Mouse (Mus musculus): ENCODE data around the gene Kank3. TPM values are rescaled to one million over a fixed set of nuclear protein-coding genes. Genes with fewer than 3 reads are reported as not detected.

Gene Kank3
- polyA plus RNA-seq, 1 experiment: 146 TPM

GRCm38 (mm10) chr17:33826850-33827249 lies 16.5 kb downstream of the Kank3 start:
- H3K27ac ChIP-seq (ENCODE audit: control insufficient read depth, insufficient read depth, low read depth, low read length): no peak overlapping the region
- H3K4me3 ChIP-seq (ENCODE audit: control insufficient read depth, low read depth, low read length): no peak overlapping the region
- no peaks in the 10 kb centered on the region for H3K27me3 ChIP-seq (ENCODE audit: control insufficient read depth, insufficient read depth, low read length)
- H3K4me1 ChIP-seq (ENCODE audit: control insufficient read depth, insufficient read depth, low read length): peaks cover 2% of the 10 kb centered on the region; the same call in 1 of the 2 replicates
- TF ChIP-seq CTCF (IDR thresholded peaks at IDR 0.05; ENCODE audit: control insufficient read depth, insufficient read depth, insufficient replicate concordance, low read depth, low read length): peak; percentile 28; the same call in 1 of the 2 replicates
- no peak for TF ChIP-seq POLR2A (IDR thresholded peaks at IDR 0.05; ENCODE audit: control insufficient read depth, low read depth, low read length)
- peaks cover 4% of the 10 kb centered on the region for H3K36me3 ChIP-seq (ENCODE audit: control insufficient read depth, insufficient read depth, low read length)

GRCm38 (mm10) chr17:33828892-33829291 lies 18.6 kb downstream of the Kank3 start:
- Histone ChIP-seq H3K4me1 (ENCODE audit: control insufficient read depth, insufficient read depth, low read length) (peaks cover 2% of the 10 kb centered on the region; the same call in 1 of the 2 replicates), H3K4me3 (ENCODE audit: control insufficient read depth, low read depth, low read length) (no peak overlapping the region), H3K27ac (ENCODE audit: control insufficient read depth, insufficient read depth, low read depth, low read length) (no peak overlapping the region), H3K27me3 (ENCODE audit: control insufficient read depth, insufficient read depth, low read length) (no peaks in the 10 kb centered on the region), H3K36me3 (ENCODE audit: control insufficient read depth, insufficient read depth, low read length) (peaks cover 4% of the 10 kb centered on the region)
- TF ChIP-seq CTCF (IDR thresholded peaks at IDR 0.05; ENCODE audit: control insufficient read depth, insufficient read depth, insufficient replicate concordance, low read depth, low read length) (no peak), POLR2A (IDR thresholded peaks at IDR 0.05; ENCODE audit: control insufficient read depth, low read depth, low read length) (no peak)

GRCm38 (mm10) chr17:33829561-33829960 lies 19.2 kb downstream of the Kank3 start:
- Histone ChIP-seq H3K27ac (ENCODE audit: control insufficient read depth, insufficient read depth, low read depth, low read length) (no peak overlapping the region), H3K36me3 (ENCODE audit: control insufficient read depth, insufficient read depth, low read length) (peaks cover 4% of the 10 kb centered on the region), H3K27me3 (ENCODE audit: control insufficient read depth, insufficient read depth, low read length) (no peaks in the 10 kb centered on the region), H3K4me3 (ENCODE audit: control insufficient read depth, low read depth, low read length) (no peak overlapping the region), H3K4me1 (ENCODE audit: control insufficient read depth, insufficient read depth, low read length) (peaks cover 2% of the 10 kb centered on the region; the same call in 1 of the 2 replicates)
- TF ChIP-seq CTCF (IDR thresholded peaks at IDR 0.05; ENCODE audit: control insufficient read depth, insufficient read depth, insufficient replicate concordance, low read depth, low read length): no peak
- no peak for TF ChIP-seq POLR2A (IDR thresholded peaks at IDR 0.05; ENCODE audit: control insufficient read depth, low read depth, low read length)

GRCm38 (mm10) chr17:33842966-33843795 lies 32.9 kb downstream of the Kank3 start, which contains the start of gene Cd320:
Gene Cd320 (plus strand): TSS chr17:33843091.
- Histone ChIP-seq H3K27ac (ENCODE audit: control insufficient read depth, insufficient read depth, low read depth, low read length) (peak within 1 kb of the TSS; percentile 97), H3K36me3 (ENCODE audit: control insufficient read depth, insufficient read depth, low read length) (peaks cover 2% of the 10 kb centered on the region), H3K27me3 (ENCODE audit: control insufficient read depth, insufficient read depth, low read length) (no peaks in the 10 kb centered on the region), H3K4me3 (ENCODE audit: control insufficient read depth, low read depth, low read length) (peak within 1 kb of the TSS; percentile 97), H3K4me1 (ENCODE audit: control insufficient read depth, insufficient read depth, low read length) (no peaks in the 10 kb centered on the region)
- no peak for TF ChIP-seq CTCF (IDR thresholded peaks at IDR 0.05; ENCODE audit: control insufficient read depth, insufficient read depth, insufficient replicate concordance, low read depth, low read length)
- TF ChIP-seq POLR2A (IDR thresholded peaks at IDR 0.05; ENCODE audit: control insufficient read depth, low read depth, low read length): peak; percentile 97

- Histone ChIP-seq H3K4me1 (ENCODE audit: control insufficient read depth, insufficient read depth, low read length) (no peaks in the 10 kb centered on the region), H3K4me3 (ENCODE audit: control insufficient read depth, low read depth, low read length) (peak overlapping the region; percentile 75), H3K36me3 (ENCODE audit: control insufficient read depth, insufficient read depth, low read length) (peaks cover 2% of the 10 kb centered on the region), H3K27me3 (ENCODE audit: control insufficient read depth, insufficient read depth, low read length) (no peaks in the 10 kb centered on the region), H3K27ac (ENCODE audit: control insufficient read depth, insufficient read depth, low read depth, low read length) (peak overlapping the region; percentile 25)
- no peak for TF ChIP-seq POLR2A (IDR thresholded peaks at IDR 0.05; ENCODE audit: control insufficient read depth, low read depth, low read length)
- TF ChIP-seq CTCF (IDR thresholded peaks at IDR 0.05; ENCODE audit: control insufficient read depth, insufficient read depth, insufficient replicate concordance, low read depth, low read length): no peak
Measured at GRCm38 (mm10) chr17:33844196-33844595, 33.9 kb downstream of the Kank3 start.

GRCm38 (mm10) chr17:33848139-33848538 lies 37.8 kb downstream of the Kank3 start:
- Histone ChIP-seq H3K27me3 (ENCODE audit: control insufficient read depth, insufficient read depth, low read length) (no peaks in the 10 kb centered on the region), H3K4me3 (ENCODE audit: control insufficient read depth, low read depth, low read length) (no peak overlapping the region), H3K36me3 (ENCODE audit: control insufficient read depth, insufficient read depth, low read length) (peaks cover 2% of the 10 kb centered on the region), H3K27ac (ENCODE audit: control insufficient read depth, insufficient read depth, low read depth, low read length) (no peak overlapping the region), H3K4me1 (ENCODE audit: control insufficient read depth, insufficient read depth, low read length) (no peaks in the 10 kb centered on the region)
- no peak for TF ChIP-seq CTCF (IDR thresholded peaks at IDR 0.05; ENCODE audit: control insufficient read depth, insufficient read depth, insufficient replicate concordance, low read depth, low read length)
- TF ChIP-seq POLR2A (IDR thresholded peaks at IDR 0.05; ENCODE audit: control insufficient read depth, low read depth, low read length): no peak

- Histone ChIP-seq H3K4me1 (ENCODE audit: control insufficient read depth, insufficient read depth, low read length) (no peaks in the 10 kb centered on the region), H3K27me3 (ENCODE audit: control insufficient read depth, insufficient read depth, low read length) (no peaks in the 10 kb centered on the region), H3K36me3 (ENCODE audit: control insufficient read depth, insufficient read depth, low read length) (peaks cover 2% of the 10 kb centered on the region), H3K27ac (ENCODE audit: control insufficient read depth, insufficient read depth, low read depth, low read length) (no peak overlapping the region), H3K4me3 (ENCODE audit: control insufficient read depth, low read depth, low read length) (no peak overlapping the region)
- TF ChIP-seq CTCF (IDR thresholded peaks at IDR 0.05; ENCODE audit: control insufficient read depth, insufficient read depth, insufficient replicate concordance, low read depth, low read length): no peak
- no peak for TF ChIP-seq POLR2A (IDR thresholded peaks at IDR 0.05; ENCODE audit: control insufficient read depth, low read depth, low read length)
Measured at GRCm38 (mm10) chr17:33851331-33851730, 41.0 kb downstream of the Kank3 start.
